Mouse (Mus musculus) CH12.LX (cell line): ENCODE results near the gene Dlgap1. TPM values are rescaled to one million over a fixed set of nuclear protein-coding genes. Genes with fewer than 3 reads are reported as not detected.

ENCODE experiments used
- DNase-seq: peaks from one replicate; pipeline ENCODE4 v3.0.0-alpha.2; 2013; ENCODE audit errors: extremely low read depth
- H3K27ac ChIP-seq: 2 replicates; pipeline ENCODE4 v1.5.1; 2012; ENCODE audit warnings: low read depth, mild to moderate bottlenecking, control low read depth, moderate library complexity; ENCODE audit not compliant: insufficient read depth
- H3K27me3 ChIP-seq: replicated peaks from 2 replicates; pipeline ENCODE3; 2012; ENCODE audit warnings: inconsistent platforms
- H3K36me3 ChIP-seq, 2 experiments: replicated peaks in 1 of 2; 2 replicates each; pipeline versions ENCODE3 to v1.6.1; 2012; ENCODE audit warnings: inconsistent platforms in 1 of 2, low read length in 1 of 2, mild to moderate bottlenecking in 1 of 2, mixed read lengths in 1 of 2, moderate library complexity in 1 of 2; ENCODE audit not compliant: control insufficient read depth in 1 of 2, insufficient read depth in 1 of 2
- H3K4me1 ChIP-seq, 2 experiments: 2 replicates each; pipeline ENCODE4 v1.6.1; 2012; ENCODE audit warnings: inconsistent platforms in 1 of 2, moderate library complexity in 1 of 2; ENCODE audit not compliant: insufficient read depth in 2 of 2, control insufficient read depth in 1 of 2
- H3K4me2 ChIP-seq: 2 replicates; pipeline ENCODE4 v1.6.1; 2012; ENCODE audit warnings: low read depth, mild to moderate bottlenecking, control low read depth; ENCODE audit not compliant: poor library complexity, insufficient read depth, severe bottlenecking
- H3K4me3 ChIP-seq, 3 experiments: fragments of 150-350 bp in 1 of 3; sonication (generic) in 1 of 3; replicated peaks in 1 of 3; 2 replicates each; pipeline versions ENCODE3 to v1.5.1; 2011 to 2012; ENCODE audit warnings: low read depth in 2 of 3, low read length in 2 of 3, mild to moderate bottlenecking in 2 of 3, moderate library complexity in 2 of 3, control low read depth in 1 of 3, improper control_type of control experiment in 1 of 3, inconsistent platforms in 1 of 3, mixed read lengths in 1 of 3; ENCODE audit not compliant: poor library complexity in 1 of 3
- H3K79me2 ChIP-seq: replicated peaks from 2 replicates; pipeline ENCODE4 v1.6.1; 2012; ENCODE audit warnings: mild to moderate bottlenecking, moderate library complexity; ENCODE audit not compliant: control insufficient read depth, poor library complexity, insufficient read depth, severe bottlenecking; ENCODE audit errors: extremely low read depth
- H3K9ac ChIP-seq: 2 replicates; pipeline ENCODE4 v1.6.1; 2012; ENCODE audit warnings: low read depth, mild to moderate bottlenecking, control low read depth, moderate library complexity; ENCODE audit not compliant: insufficient read depth
- H3K9me3 ChIP-seq: replicated peaks from 2 replicates; pipeline ENCODE3; 2012; ENCODE audit warnings: low read length, inconsistent platforms, mixed read lengths
- BHLHE40 ChIP-seq: IDR thresholded peaks from 2 replicates; pipeline ENCODE4 v1.6.1; 2011; ENCODE audit warnings: mild to moderate bottlenecking, low read depth, low read length, improper control_type of control experiment
- CHD2 ChIP-seq: IDR thresholded peaks from 2 replicates; pipeline ENCODE4 v1.6.1; 2011; ENCODE audit warnings: low read length, improper control_type of control experiment
- CTCF ChIP-seq, 2 experiments: IDR thresholded peaks in 1 of 2; conservative IDR thresholded peaks in 1 of 2; 2 replicates each; pipeline ENCODE4 v1.5.1; 2011 to 2012; ENCODE audit warnings: low read depth in 2 of 2, low read length in 2 of 2, improper control_type of control experiment in 1 of 2, inconsistent platforms in 1 of 2, mild to moderate bottlenecking in 1 of 2, moderate library complexity in 1 of 2
- EP300 ChIP-seq: IDR thresholded peaks from 2 replicates; pipeline ENCODE4 v1.6.1; 2011; ENCODE audit warnings: low read length, improper control_type of control experiment
- ETS1 ChIP-seq: conservative IDR thresholded peaks from 2 replicates; pipeline ENCODE4 v1.6.1; 2012; ENCODE audit warnings: low read depth, mild to moderate bottlenecking, inconsistent platforms, low read length, improper control_type of control experiment, moderate library complexity
- JUN ChIP-seq: IDR thresholded peaks from 2 replicates; pipeline ENCODE4 v1.6.1; 2011; ENCODE audit warnings: low read depth, mild to moderate bottlenecking, low read length, improper control_type of control experiment, moderate library complexity; ENCODE audit not compliant: insufficient read depth
- JUND ChIP-seq: conservative IDR thresholded peaks from 2 replicates; pipeline ENCODE4 v1.6.1; 2011; ENCODE audit warnings: low read depth, low read length, improper control_type of control experiment
- KAT2A ChIP-seq: IDR thresholded peaks from 2 replicates; pipeline ENCODE4 v1.6.1; 2012; ENCODE audit warnings: low read length, improper control_type of control experiment, inconsistent platforms; ENCODE audit not compliant: insufficient replicate concordance
- MAX ChIP-seq: IDR thresholded peaks from 2 replicates; pipeline ENCODE4 v1.6.1; 2011; ENCODE audit warnings: low read length, improper control_type of control experiment
- MAZ ChIP-seq: IDR thresholded peaks from 2 replicates; pipeline ENCODE4 v1.6.1; 2012; ENCODE audit warnings: low read depth, mild to moderate bottlenecking, inconsistent platforms, low read length, improper control_type of control experiment, moderate library complexity
- MXI1 ChIP-seq: IDR thresholded peaks from 2 replicates; pipeline ENCODE4 v1.6.1; 2011; ENCODE audit warnings: mild to moderate bottlenecking, low read depth, low read length, improper control_type of control experiment
- PAX5 ChIP-seq: IDR thresholded peaks from 2 replicates; pipeline ENCODE4 v1.6.1; 2012; ENCODE audit warnings: low read length, inconsistent platforms, mixed read lengths
- SMC3 ChIP-seq: IDR thresholded peaks from 2 replicates; pipeline ENCODE4 v1.6.1; 2011; ENCODE audit warnings: low read depth, low read length, improper control_type of control experiment
- TBP ChIP-seq: conservative IDR thresholded peaks from 2 replicates; pipeline ENCODE4 v1.6.1; 2011; ENCODE audit warnings: low read depth, low read length, improper control_type of control experiment
- TCF12 ChIP-seq: IDR thresholded peaks from 2 replicates; pipeline ENCODE4 v1.6.1; 2014; ENCODE audit warnings: low read depth, mild to moderate bottlenecking, inconsistent platforms, low read length, improper control_type of control experiment
- USF1 ChIP-seq: IDR thresholded peaks from 2 replicates; pipeline ENCODE4 v1.6.1; 2014; ENCODE audit warnings: low read depth, mild to moderate bottlenecking, inconsistent platforms, low read length, improper control_type of control experiment
- USF2 ChIP-seq: conservative IDR thresholded peaks from 2 replicates; pipeline ENCODE4 v1.6.1; 2011; ENCODE audit warnings: low read depth, low read length, improper control_type of control experiment
- ZMIZ1 ChIP-seq: IDR thresholded peaks from 2 replicates; pipeline ENCODE4 v1.6.1; 2012; ENCODE audit warnings: low read depth, mild to moderate bottlenecking, inconsistent platforms, low read length, improper control_type of control experiment
- ZNF384 ChIP-seq: IDR thresholded peaks from 2 replicates; pipeline ENCODE4 v1.6.1; 2012; ENCODE audit warnings: low read depth, low read length, improper control_type of control experiment, inconsistent platforms
- dilution Hi-C: fragments of 300-500 bp; cut with MboI; formaldehyde crosslinking; loops from 2 replicates; pipeline ENCODE4 v1.14.3; 2020; ENCODE audit warnings: low sequenced_read_pairs; ENCODE audit not compliant: extremely low pct_unique_long_range_greater_than_20kb, extremely low pct_ligation_motif_present
- in situ Hi-C: fragments of 300-500 bp; cut with MboI; formaldehyde crosslinking; loops from 3 replicates; pipeline ENCODE4 v1.14.3; 2019; ENCODE audit warnings: low sequenced_read_pairs, low pct_ligation_motif_present, low pct_unique_long_range_greater_than_20kb, mixed read lengths
- polyA plus RNA-seq: library from polyadenylated mRNA; unstranded; fragments of >175 nt; gene quantifications from 2 replicates; pipeline ENCODE4 v1.2.1, GENCODE M21; 2012; ENCODE audit warnings: low read depth; ENCODE audit not compliant: insufficient read length
- total RNA-seq, 2 experiments: library from RNA; depleted of rRNA; stranded (reverse); fragments of 300-350 nt in 1 of 2; fragments of >200 nt in 1 of 2; gene quantifications; 2 replicates each; pipeline ENCODE4 v1.2.3; 2012 to 2014

The Dlgap1 gene
- total and polyA plus RNA-seq, 3 experiments = 0.51 to 2.7 (median 1.2) TPM

DNA sequence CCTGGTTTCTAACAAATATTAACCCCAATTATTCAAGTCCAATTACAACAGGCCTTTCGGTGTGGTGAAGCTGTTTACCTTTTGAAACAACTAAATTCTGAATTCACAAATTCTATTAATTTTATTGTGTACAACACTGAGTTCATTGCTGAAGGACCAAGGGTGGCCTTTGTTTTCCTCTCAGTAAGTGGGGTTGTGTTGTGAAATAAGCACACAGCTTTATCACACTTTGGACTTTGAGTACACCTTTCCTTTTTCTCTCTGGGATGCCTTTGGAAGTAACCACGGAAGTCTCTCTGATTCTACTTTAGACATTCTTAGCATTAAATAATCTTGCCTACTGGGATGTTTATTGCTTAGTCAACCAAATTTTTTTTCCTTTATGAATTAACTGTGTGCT is 121.9 kb downstream of the Dlgap1 start:
- no peak for DNase-seq
- dilution Hi-C loops (no loop called here), in situ Hi-C loops (no loop called here)
- peaks cover 20% of the 10 kb centered on the region for H3K9me3 ChIP-seq
- H3K27ac ChIP-seq = no peak overlapping the region
- H3K27me3 ChIP-seq = no peaks in the 10 kb centered on the region
- no peaks in the 10 kb centered on the region for H3K36me3 ChIP-seq
- H3K4me2 ChIP-seq = no peak overlapping the region
- H3K9ac ChIP-seq = no peak overlapping the region
- TF ChIP-seq BHLHE40 = no peak
- no peak for TF ChIP-seq JUN
- no peak for TF ChIP-seq ZMIZ1
- no peak for TF ChIP-seq SMC3
- TF ChIP-seq TBP = no peak
- TF ChIP-seq USF1 = no peak
- TF ChIP-seq JUND = no peak
- TF ChIP-seq CHD2 = no peak
- TF ChIP-seq EP300 = no peak
- TF ChIP-seq CTCF (conservative IDR thresholded peaks at IDR 0.05 in 1 of 2, IDR thresholded peaks at IDR 0.05 in 1 of 2; ENCODE audit: low read depth in 2 of 2, low read length in 2 of 2) = no peak
- no peak for TF ChIP-seq TCF12
- no peak for TF ChIP-seq KAT2A
- no peak for TF ChIP-seq ETS1
- TF ChIP-seq MXI1 = no peak
- no peak for TF ChIP-seq USF2
- no peaks in the 10 kb centered on the region for H3K4me1 ChIP-seq
- H3K79me2 ChIP-seq = no peaks in the 10 kb centered on the region
- H3K4me3 ChIP-seq = no peak overlapping the region

DNA sequence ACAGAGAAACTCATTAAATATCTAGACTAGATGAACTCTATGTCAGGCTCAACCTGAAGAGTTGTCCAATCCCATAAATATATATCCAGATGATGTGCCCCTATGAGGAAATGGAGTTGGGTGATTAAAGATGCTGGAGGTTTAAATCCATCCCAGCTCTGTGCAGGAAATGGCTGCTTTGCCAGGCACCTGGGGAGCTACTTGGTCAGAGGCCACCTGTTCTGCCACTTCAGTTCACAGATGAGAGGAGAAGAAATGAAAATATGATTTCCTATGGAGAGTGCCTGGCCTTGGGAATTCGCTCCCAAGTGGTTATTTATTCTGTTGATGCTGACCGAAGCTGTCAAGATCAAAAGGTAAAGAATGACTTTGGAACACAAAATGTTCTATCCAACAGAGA is 160.3 kb downstream of the Dlgap1 start:
- no peak overlapping the region for H3K4me3 ChIP-seq
- dilution Hi-C loops = no loop called here
- H3K9me3 ChIP-seq = peaks cover 33% of the 10 kb centered on the region
- no peak overlapping the region for H3K27ac ChIP-seq
- H3K4me2 ChIP-seq = no peak overlapping the region
- TF ChIP-seq SMC3 = no peak
- no peak for TF ChIP-seq USF2
- TF ChIP-seq MAX = no peak
- no peak for TF ChIP-seq CTCF (conservative IDR thresholded peaks at IDR 0.05 in 1 of 2, IDR thresholded peaks at IDR 0.05 in 1 of 2; ENCODE audit: low read depth in 2 of 2, low read length in 2 of 2)
- no peak for TF ChIP-seq MXI1
- no peak for TF ChIP-seq PAX5
- no peak for TF ChIP-seq ZNF384
- TF ChIP-seq MAZ = no peak
- H3K79me2 ChIP-seq = no peaks in the 10 kb centered on the region
- H3K36me3 ChIP-seq = no peaks in the 10 kb centered on the region
- in situ Hi-C loops = no loop called here
- H3K9ac ChIP-seq = no peak overlapping the region
- no peak for DNase-seq
- no peaks in the 10 kb centered on the region for H3K27me3 ChIP-seq
- H3K4me1 ChIP-seq = no peaks in the 10 kb centered on the region
